In genomic region chr1:54740936-54741335, GRCm38 (mm10) we compare ENCODE assay signal across 12 mouse cellular contexts.
A peak's percentile ranks its signal among the peaks of the same experiment; 100 is the strongest.
DNase-seq lines count a peak whose midpoint lies in the region; ATAC-seq and TF ChIP-seq lines count a peak whose summit lies in the region.
"Had no signal": no experiment of that assay in that cellular context is flagged by ENCODE, and none has a peak within 500 bp of the region (broad histone marks: within the 10 kb centered on the region; RNA-seq: fewer than 3 reads in every experiment).

No protein-coding gene starts in this region.

- no peak overlapping the region for H3K4me3 ChIP-seq in liver, adult 2 months (ENCODE audit: insufficient read depth, low read depth, low read length)
- H3K4me3 ChIP-seq: hindbrain, embryonic 13.5 days; layer of hippocampus, adult 2 months; limb, embryonic 12.5 days had no signal

- no peaks in the 10 kb centered on the region for H3K27me3 ChIP-seq in liver, adult 2 months (ENCODE audit: control insufficient read depth, insufficient read depth, low read length)
- H3K27me3 ChIP-seq: hindbrain, embryonic 13.5 days; limb, embryonic 12.5 days had no signal

- 79% methylated on average over 5 of the region's 5 CpGs for WGBS in liver, adult 2 months

- no peaks in the 10 kb centered on the region; the same call in 1 of the 2 replicates for H3K4me1 ChIP-seq in liver, adult 2 months (ENCODE audit: control insufficient read depth, insufficient read depth, low read length)
- H3K4me1 ChIP-seq: limb, embryonic 12.5 days had no signal

- no peak overlapping the region for H3K27ac ChIP-seq in liver, adult 2 months (replicated peaks; ENCODE audit: insufficient read depth, low read depth, low read length)
- H3K27ac ChIP-seq: hindbrain, embryonic 13.5 days; layer of hippocampus, adult 2 months; limb, embryonic 12.5 days had no signal

- peak; percentile 44 for ATAC-seq in megakaryocyte progenitor cell, adult 5-6 weeks (replicated peaks; ENCODE audit: poor library complexity)
- no peak for ATAC-seq in CD4-positive, CD25-positive, alpha-beta regulatory T cell, adult 4 months

- no peaks in the 10 kb centered on the region for H3K79me2 ChIP-seq in liver, adult 2 months (ENCODE audit: control insufficient read depth, insufficient read depth, low read length)

- no peak for TF ChIP-seq CTCF in liver, adult 2 months (IDR thresholded peaks at IDR 0.05; ENCODE audit: low read depth, low read length)

- no peak for TF ChIP-seq POLR2A in liver, adult 2 months (IDR thresholded peaks at IDR 0.05; ENCODE audit: extremely low read depth, insufficient read depth, low read length)

- H3K36me3 ChIP-seq in liver, adult 2 months (ENCODE audit: control insufficient read depth, insufficient read depth, low read length): no peaks in the 10 kb centered on the region
- H3K36me3 ChIP-seq: hindbrain, embryonic 13.5 days had no signal

- DNase-seq in cerebellum, postnatal 14 days: peak; percentile 55 to 74
- DNase-seq in cerebellum, adult 11-12 months: no peak
- peak; percentile 25 for DNase-seq in liver, adult 2 months (ENCODE audit: extremely low read depth, low read depth, low spot score)
- no peak for DNase-seq in liver
- peak; percentile 67 to 74 for DNase-seq in kidney, postnatal 25 days
- DNase-seq in retina, postnatal 1 day: no peak
- DNase-seq: right cerebral cortex, postnatal 4 days had no signal

- no peak overlapping the region for H3K9ac ChIP-seq in liver, adult 2 months (ENCODE audit: low read depth, low read length)
- H3K9ac ChIP-seq: hindbrain, embryonic 13.5 days; limb, embryonic 12.5 days had no signal

Comparison
In these comparisons a context has a peak if more than half of its experiments do, and no peak if none do; other contexts are left out.
1. DNase-seq: peak in cerebellum, postnatal 14 days (2 of 2), liver, adult 2 months (single experiment) and kidney, postnatal 25 days (2 of 2); none in cerebellum, adult 11-12 months (single experiment), liver (single experiment) and retina, postnatal 1 day (single experiment).